Mouse (Mus musculus): ENCODE data around the gene Phf10. TPM values are rescaled to one million over a fixed set of nuclear protein-coding genes. Genes with fewer than 3 reads are reported as not detected.
"Not testable (repeated sequence)": the region's sequence is repeated elsewhere in the genome, so short reads cannot be mapped to it uniquely, and the experiment has no call there.

Gene Phf10
- polyA plus RNA-seq, 1 experiment from 2014 or later = 45.3 TPM

GRCm38 (mm10) chr17:14935841-14936605 is 25.1 kb downstream of the Phf10 start:
- 67% methylated on average over 5 of the region's 5 CpGs for whole genome bisulfite sequencing

GRCm38 (mm10) chr17:14935280-14935679 is 25.8 kb downstream of the Phf10 start:
- not testable (repeated sequence) for H3K27me3 ChIP-seq; H3K27ac ChIP-seq (replicated peaks); H3K4me1 ChIP-seq; H3K4me3 ChIP-seq (replicated peaks); H3K36me3 ChIP-seq; H3K9me3 ChIP-seq (replicated peaks); H3K4me2 ChIP-seq (replicated peaks); ATAC-seq (ENCODE audit: insufficient number of reproducible peaks, low FRiP score, low TSS enrichment, low read depth); H3K9ac ChIP-seq
- WGBS = 80% methylated on average over 14 of the region's 14 CpGs

More at GRCm38 (mm10) chr17:14935841-14936605, 25.1 kb downstream of the Phf10 start:
- Histone ChIP-seq H3K9ac (no peak overlapping the region), H3K4me3 (replicated peaks) (no peak overlapping the region), H3K36me3 (no peaks in the 10 kb centered on the region), H3K4me2 (replicated peaks) (no peak overlapping the region), H3K4me1 (no peaks in the 10 kb centered on the region), H3K27ac (replicated peaks) (no peak overlapping the region), H3K27me3 (no peaks in the 10 kb centered on the region), H3K9me3 (replicated peaks) (no peaks in the 10 kb centered on the region)
- no peak for ATAC-seq (ENCODE audit: insufficient number of reproducible peaks, low FRiP score, low TSS enrichment, low read depth)

- no peaks in the 10 kb centered on the region for H3K9me3 ChIP-seq (replicated peaks)
- no peaks in the 10 kb centered on the region for H3K27me3 ChIP-seq
- H3K36me3 ChIP-seq = no peaks in the 10 kb centered on the region
- no peak overlapping the region for H3K27ac ChIP-seq (replicated peaks)
- 79% methylated on average over 5 of the region's 5 CpGs for WGBS
- H3K4me2 ChIP-seq (replicated peaks) = no peak overlapping the region
- H3K9ac ChIP-seq = no peak overlapping the region
- ATAC-seq (ENCODE audit: insufficient number of reproducible peaks, low FRiP score, low TSS enrichment, low read depth) = no peak
- H3K4me3 ChIP-seq (replicated peaks) = no peak overlapping the region
- H3K4me1 ChIP-seq = no peaks in the 10 kb centered on the region
Measured at GRCm38 (mm10) chr17:14931469-14931868, 29.6 kb downstream of the Phf10 start.

- Histone ChIP-seq H3K4me3 (replicated peaks) (no peak overlapping the region), H3K4me1 (no peaks in the 10 kb centered on the region), H3K27ac (replicated peaks) (no peak overlapping the region), H3K9ac (no peak overlapping the region), H3K4me2 (replicated peaks) (no peak overlapping the region), H3K27me3 (no peaks in the 10 kb centered on the region), H3K36me3 (no peaks in the 10 kb centered on the region), H3K9me3 (replicated peaks) (no peaks in the 10 kb centered on the region)
- no peak for ATAC-seq (ENCODE audit: insufficient number of reproducible peaks, low FRiP score, low TSS enrichment, low read depth)
- WGBS = 83% methylated on average over 7 of the region's 7 CpGs
Measured at GRCm38 (mm10) chr17:14930697-14931096, 30.4 kb downstream of the Phf10 start.

GRCm38 (mm10) chr17:14928631-14929030 is 32.4 kb downstream of the Phf10 start:
- no peak for ATAC-seq (ENCODE audit: insufficient number of reproducible peaks, low FRiP score, low TSS enrichment, low read depth)
- WGBS = 50% methylated on average over 5 of the region's 5 CpGs
- H3K36me3 ChIP-seq = no peaks in the 10 kb centered on the region
- no peak overlapping the region for H3K27ac ChIP-seq (replicated peaks)
- H3K4me3 ChIP-seq (replicated peaks) = no peak overlapping the region
- no peak overlapping the region for H3K4me2 ChIP-seq (replicated peaks)
- no peaks in the 10 kb centered on the region for H3K9me3 ChIP-seq (replicated peaks)
- H3K27me3 ChIP-seq = no peaks in the 10 kb centered on the region
- H3K4me1 ChIP-seq = no peaks in the 10 kb centered on the region
- H3K9ac ChIP-seq = no peak overlapping the region

- Histone ChIP-seq H3K36me3 (no peaks in the 10 kb centered on the region), H3K27ac (replicated peaks) (no peak overlapping the region), H3K9me3 (replicated peaks) (no peaks in the 10 kb centered on the region), H3K4me1 (no peaks in the 10 kb centered on the region), H3K27me3 (no peaks in the 10 kb centered on the region), H3K4me3 (replicated peaks) (no peak overlapping the region), H3K9ac (no peak overlapping the region), H3K4me2 (replicated peaks) (no peak overlapping the region)
- ATAC-seq (ENCODE audit: insufficient number of reproducible peaks, low FRiP score, low TSS enrichment, low read depth) = no peak
- WGBS = 75% methylated on average over 8 of the region's 8 CpGs
Measured at GRCm38 (mm10) chr17:14927644-14928218, 33.3 kb downstream of the Phf10 start.

- Histone ChIP-seq H3K36me3 (no peaks in the 10 kb centered on the region), H3K9me3 (replicated peaks) (no peaks in the 10 kb centered on the region), H3K4me2 (replicated peaks) (no peak overlapping the region), H3K27me3 (no peaks in the 10 kb centered on the region), H3K4me1 (no peaks in the 10 kb centered on the region), H3K27ac (replicated peaks) (no peak overlapping the region), H3K9ac (no peak overlapping the region), H3K4me3 (replicated peaks) (no peak overlapping the region)
- WGBS = 48% methylated on average over 6 of the region's 6 CpGs
- no peak for ATAC-seq (ENCODE audit: insufficient number of reproducible peaks, low FRiP score, low TSS enrichment, low read depth)
Measured at GRCm38 (mm10) chr17:14921582-14921981, 39.5 kb downstream of the Phf10 start.

GRCm38 (mm10) chr17:14917866-14918265 is 43.2 kb downstream of the Phf10 start:
- Histone ChIP-seq H3K4me2 (replicated peaks) (no peak overlapping the region), H3K4me3 (replicated peaks) (no peak overlapping the region), H3K36me3 (no peaks in the 10 kb centered on the region), H3K27ac (replicated peaks) (no peak overlapping the region), H3K4me1 (no peaks in the 10 kb centered on the region), H3K9ac (no peak overlapping the region; the same call in 1 of the 2 replicates), H3K27me3 (no peaks in the 10 kb centered on the region), H3K9me3 (replicated peaks) (no peaks in the 10 kb centered on the region)
- no peak for ATAC-seq (ENCODE audit: insufficient number of reproducible peaks, low FRiP score, low TSS enrichment, low read depth)
- 83% methylated on average over 8 of the region's 8 CpGs for WGBS

- WGBS = 84% methylated on average over 4 of the region's 4 CpGs
- no peak for ATAC-seq (ENCODE audit: insufficient number of reproducible peaks, low FRiP score, low TSS enrichment, low read depth)
- Histone ChIP-seq H3K27me3 (no peaks in the 10 kb centered on the region), H3K27ac (replicated peaks) (no peak overlapping the region), H3K4me2 (replicated peaks) (no peak overlapping the region), H3K4me1 (no peaks in the 10 kb centered on the region), H3K9ac (no peak overlapping the region), H3K4me3 (replicated peaks) (no peak overlapping the region), H3K36me3 (no peaks in the 10 kb centered on the region), H3K9me3 (replicated peaks) (no peaks in the 10 kb centered on the region)
Measured at GRCm38 (mm10) chr17:14914401-14914800, 46.7 kb downstream of the Phf10 start.

- Histone ChIP-seq H3K9ac (no peak overlapping the region), H3K27ac (replicated peaks) (no peak overlapping the region), H3K4me1 (no peaks in the 10 kb centered on the region), H3K4me3 (replicated peaks) (no peak overlapping the region), H3K36me3 (no peaks in the 10 kb centered on the region), H3K4me2 (replicated peaks) (no peak overlapping the region), H3K9me3 (replicated peaks) (no peaks in the 10 kb centered on the region), H3K27me3 (no peaks in the 10 kb centered on the region)
- WGBS = 85% methylated on average over 8 of the region's 8 CpGs
- no peak for ATAC-seq (ENCODE audit: insufficient number of reproducible peaks, low FRiP score, low TSS enrichment, low read depth)
Measured at GRCm38 (mm10) chr17:14912981-14913380, 48.1 kb downstream of the Phf10 start.

- Histone ChIP-seq H3K4me3 (replicated peaks) (no peak overlapping the region), H3K27ac (replicated peaks) (no peak overlapping the region), H3K4me1 (no peaks in the 10 kb centered on the region), H3K27me3 (no peaks in the 10 kb centered on the region), H3K9ac (no peak overlapping the region), H3K4me2 (replicated peaks) (no peak overlapping the region), H3K36me3 (no peaks in the 10 kb centered on the region), H3K9me3 (replicated peaks) (no peaks in the 10 kb centered on the region)
- WGBS = 52% methylated on average over 6 of the region's 6 CpGs
- no peak for ATAC-seq (ENCODE audit: insufficient number of reproducible peaks, low FRiP score, low TSS enrichment, low read depth)
Measured at GRCm38 (mm10) chr17:14912420-14912819, 48.7 kb downstream of the Phf10 start.

- no peaks in the 10 kb centered on the region for H3K27me3 ChIP-seq
- H3K4me2 ChIP-seq (replicated peaks) = no peak overlapping the region
- H3K9me3 ChIP-seq (replicated peaks) = no peaks in the 10 kb centered on the region
- ATAC-seq (ENCODE audit: insufficient number of reproducible peaks, low FRiP score, low TSS enrichment, low read depth) = no peak
- no peak overlapping the region for H3K27ac ChIP-seq (replicated peaks)
- H3K9ac ChIP-seq = no peak overlapping the region
- H3K4me1 ChIP-seq = no peaks in the 10 kb centered on the region
- no peak overlapping the region for H3K4me3 ChIP-seq (replicated peaks)
- WGBS = 92% methylated on average over 5 of the region's 5 CpGs
- H3K36me3 ChIP-seq = no peaks in the 10 kb centered on the region
Measured at GRCm38 (mm10) chr17:14910771-14911170, 50.3 kb downstream of the Phf10 start.
